Mouse (Mus musculus) liver, adult 2 months (tissue): ENCODE data around the gene Ier5l.

Experiments
- CTCF ChIP-seq: fragments of 200-500 bp; IDR thresholded peaks from 2 replicates; pipeline ENCODE4 v1.5.1; 2011; ENCODE audit warnings: low read depth, low read length, control low read depth
- POLR2A ChIP-seq: fragments of 200-500 bp; IDR thresholded peaks from 2 replicates; pipeline ENCODE4 v1.6.1; 2011; ENCODE audit warnings: low read length, control low read depth; ENCODE audit not compliant: insufficient read depth; ENCODE audit errors: extremely low read depth

GRCm38 (mm10) chr2:30459241-30459640, 14.8 kb downstream of the Ier5l start:
- TF ChIP-seq CTCF (no peak), POLR2A (no peak)
